Mouse (Mus musculus) cerebellum, adult 9-10 months (tissue): ENCODE results near the gene Ablim2.
A peak's percentile ranks its signal among the peaks of the same experiment; 100 is the strongest.

Source experiments
- DNase-seq: peaks from one replicate; pipeline ENCODE4 v3.0.0; 2022

Gene Ablim2

GRCm38 (mm10) chr5:35815051-35815450 lies 57.4 kb downstream of the Ablim2 start:
- DNase-seq: no peak

GRCm38 (mm10) chr5:35817266-35817665 lies 59.6 kb downstream of the Ablim2 start:
- DNase-seq: no peak

- no peak for DNase-seq
These were observed 60.2 kb downstream of the Ablim2 start for GRCm38 (mm10) chr5:35817882-35818281.

- no peak for DNase-seq
These were observed 65.0 kb downstream of the Ablim2 start for GRCm38 (mm10) chr5:35822721-35823120.

- no peak for DNase-seq
These were observed 68.8 kb downstream of the Ablim2 start for GRCm38 (mm10) chr5:35826465-35826864.

- peak; percentile 44 for DNase-seq
These were observed 69.4 kb downstream of the Ablim2 start for GRCm38 (mm10) chr5:35827075-35827474.

- peak; percentile 74 for DNase-seq
These were observed 70.2 kb downstream of the Ablim2 start for GRCm38 (mm10) chr5:35827856-35828255.

GRCm38 (mm10) chr5:35830101-35830500 lies 72.4 kb downstream of the Ablim2 start:
- DNase-seq: peak; percentile 79

GRCm38 (mm10) chr5:35833881-35834280 lies 76.2 kb downstream of the Ablim2 start:
- no peak for DNase-seq

GRCm38 (mm10) chr5:35836992-35837391 lies 79.3 kb downstream of the Ablim2 start:
- no peak for DNase-seq

- DNase-seq: no peak
These were observed 81.6 kb downstream of the Ablim2 start for GRCm38 (mm10) chr5:35839262-35839661.

- DNase-seq: no peak
These were observed 93.8 kb downstream of the Ablim2 start for GRCm38 (mm10) chr5:35851485-35851884.

- no peak for DNase-seq
These were observed 95.8 kb downstream of the Ablim2 start for GRCm38 (mm10) chr5:35853463-35853862.

GRCm38 (mm10) chr5:35856245-35856644 lies 98.6 kb downstream of the Ablim2 start:
- DNase-seq: peak; percentile 45

GRCm38 (mm10) chr5:35858069-35858468 lies 100.4 kb downstream of the Ablim2 start:
- peak; percentile 61 for DNase-seq

GRCm38 (mm10) chr5:35861456-35861855 lies 103.8 kb downstream of the Ablim2 start:
- DNase-seq: no peak

GRCm38 (mm10) chr5:35869973-35870372 lies 112.3 kb downstream of the Ablim2 start:
- no peak for DNase-seq

- DNase-seq: peak; percentile 75
These were observed 112.8 kb downstream of the Ablim2 start for GRCm38 (mm10) chr5:35870408-35871012.

GRCm38 (mm10) chr5:35873382-35873781 lies 115.7 kb downstream of the Ablim2 start:
- DNase-seq: no peak

GRCm38 (mm10) chr5:35876236-35876635 lies 118.6 kb downstream of the Ablim2 start:
- no peak for DNase-seq

GRCm38 (mm10) chr5:35879199-35879598 lies 121.5 kb downstream of the Ablim2 start:
- no peak for DNase-seq

- DNase-seq: no peak
These were observed 124.7 kb downstream of the Ablim2 start for GRCm38 (mm10) chr5:35882391-35882790.

GRCm38 (mm10) chr5:35884262-35884661 lies 126.6 kb downstream of the Ablim2 start:
- DNase-seq: peak; percentile 34

- DNase-seq: no peak
These were observed 127.0 kb downstream of the Ablim2 start for GRCm38 (mm10) chr5:35884689-35885088.

GRCm38 (mm10) chr5:35888959-35889358 lies 131.3 kb downstream of the Ablim2 start:
- no peak for DNase-seq
